Mouse (Mus musculus) yolk sac, embryonic 10.5 days (tissue): ENCODE results near the gene Oscp1.
"Not testable (repeated sequence)": the region's sequence is repeated elsewhere in the genome, so short reads cannot be mapped to it uniquely, and the experiment has no call there.

ENCODE experiments used
- DNase-seq: peaks from one replicate; pipeline ENCODE4 v3.0.0-alpha.2; 2017; ENCODE audit warnings: low spot score

Gene Oscp1

GRCm38 (mm10) chr4:126083021-126083420, 24.7 kb downstream of the Oscp1 start:
- DNase-seq = no peak

- DNase-seq = no peak
These were observed 26.0 kb downstream of the Oscp1 start for GRCm38 (mm10) chr4:126084382-126084781.

- DNase-seq = peak; percentile 65
These were observed 27.7 kb downstream of the Oscp1 start for GRCm38 (mm10) chr4:126085996-126086576.

- no peak for DNase-seq
These were observed 31.9 kb downstream of the Oscp1 start for GRCm38 (mm10) chr4:126090101-126090847.

GRCm38 (mm10) chr4:126090848-126091124, 32.4 kb downstream of the Oscp1 start:
- no peak for DNase-seq

- DNase-seq = no peak
These were observed 33.5 kb downstream of the Oscp1 start for GRCm38 (mm10) chr4:126091873-126092272.

GRCm38 (mm10) chr4:126095622-126096430, 37.5 kb downstream of the Oscp1 start:
- not testable (repeated sequence) for DNase-seq

- peak; percentile 96 for DNase-seq
These were observed 38.2 kb downstream of the Oscp1 start, which contains the start of gene Lsm10 for GRCm38 (mm10) chr4:126096464-126097111. Gene Lsm10, plus strand, starts transcription at chr4:126096623.

GRCm38 (mm10) chr4:126097711-126098253, 39.4 kb downstream of the Oscp1 start:
- DNase-seq = no peak

- DNase-seq = no peak
These were observed 41.0 kb downstream of the Oscp1 start for GRCm38 (mm10) chr4:126099365-126099764.

- no peak for DNase-seq
These were observed 42.4 kb downstream of the Oscp1 start for GRCm38 (mm10) chr4:126100764-126101163.

GRCm38 (mm10) chr4:126102061-126102841, 43.9 kb downstream of the Oscp1 start:
- no peak for DNase-seq

GRCm38 (mm10) chr4:126103057-126103581, 44.8 kb downstream of the Oscp1 start:
- peak; percentile 91 for DNase-seq

- peak; percentile 97 for DNase-seq
These were observed 45.3 kb downstream of the Oscp1 start, which contains the start of gene Stk40 for GRCm38 (mm10) chr4:126103590-126104068. Gene Stk40, plus strand, starts transcription at chr4:126103957.

GRCm38 (mm10) chr4:126104261-126105075, 46.1 kb downstream of the Oscp1 start:
- peak; percentile 48 for DNase-seq

- DNase-seq = no peak
These were observed 46.9 kb downstream of the Oscp1 start for GRCm38 (mm10) chr4:126105131-126105783.

- DNase-seq = no peak
These were observed 49.8 kb downstream of the Oscp1 start for GRCm38 (mm10) chr4:126108061-126108740.

GRCm38 (mm10) chr4:126109613-126110373, 51.4 kb downstream of the Oscp1 start:
- no peak for DNase-seq
